Mouse (Mus musculus): ENCODE measurements around the gene Fbxo24. TPM values are rescaled to one million over a fixed set of nuclear protein-coding genes. Genes with fewer than 3 reads are reported as not detected.

The Fbxo24 gene
- polyA plus RNA-seq, 1 experiment from 2014 or later: not detected

- H3K9me3 ChIP-seq: no peaks in the 10 kb centered on the region
- H3K27me3 ChIP-seq: no peaks in the 10 kb centered on the region
- no peak overlapping the region for H3K27ac ChIP-seq (replicated peaks)
- WGBS: 66% methylated on average over 7 of the region's 7 CpGs
- H3K9ac ChIP-seq (replicated peaks): no peak overlapping the region
- H3K4me1 ChIP-seq: peaks cover 6% of the 10 kb centered on the region
- H3K4me3 ChIP-seq: no peak overlapping the region
- H3K36me3 ChIP-seq: peaks cover 7% of the 10 kb centered on the region; the same call in 1 of the 2 replicates
- H3K4me2 ChIP-seq (replicated peaks): no peak overlapping the region
- no peak for ATAC-seq (replicated peaks)
These were observed 58.6 kb downstream of the Fbxo24 start for GRCm38 (mm10) chr5:137570181-137570580.

GRCm38 (mm10) chr5:137569665-137570064 is 59.1 kb downstream of the Fbxo24 start, which contains the start of gene Tfr2:
Tfr2 (plus strand) TSS chr5:137569840.
- WGBS: 41% methylated on average over 9 of the region's 9 CpGs

GRCm38 (mm10) chr5:137569031-137569430 is 59.8 kb downstream of the Fbxo24 start:
- H3K36me3 ChIP-seq: peaks cover 13% of the 10 kb centered on the region; the same call in 1 of the 2 replicates
- no peaks in the 10 kb centered on the region for H3K4me1 ChIP-seq
- no peak overlapping the region for H3K4me3 ChIP-seq
- no peak for ATAC-seq (replicated peaks)
- H3K4me2 ChIP-seq (replicated peaks): no peak overlapping the region
- no peak overlapping the region for H3K9ac ChIP-seq (replicated peaks)
- H3K9me3 ChIP-seq: no peaks in the 10 kb centered on the region
- H3K27me3 ChIP-seq: no peaks in the 10 kb centered on the region
- H3K27ac ChIP-seq (replicated peaks): no peak overlapping the region
- 76% methylated on average over 12 of the region's 12 CpGs for WGBS

More at GRCm38 (mm10) chr5:137569665-137570064, 59.1 kb downstream of the Fbxo24 start, which contains the start of gene Tfr2:
- no peak for ATAC-seq (replicated peaks)
- Histone ChIP-seq H3K9me3 (no peaks in the 10 kb centered on the region), H3K4me1 (peaks cover 5% of the 10 kb centered on the region), H3K9ac (replicated peaks) (no peak within 1 kb of the TSS), H3K27me3 (no peaks in the 10 kb centered on the region), H3K27ac (replicated peaks) (no peak within 1 kb of the TSS), H3K4me3 (no peak within 1 kb of the TSS), H3K36me3 (peaks cover 11% of the 10 kb centered on the region; the same call in 1 of the 2 replicates), H3K4me2 (replicated peaks) (no peak within 1 kb of the TSS)

- Histone ChIP-seq H3K9me3 (no peaks in the 10 kb centered on the region), H3K36me3 (peaks cover 13% of the 10 kb centered on the region; the same call in 1 of the 2 replicates), H3K4me2 (replicated peaks) (no peak overlapping the region), H3K4me3 (no peak overlapping the region), H3K4me1 (no peaks in the 10 kb centered on the region), H3K27me3 (no peaks in the 10 kb centered on the region), H3K27ac (replicated peaks) (no peak overlapping the region), H3K9ac (replicated peaks) (no peak overlapping the region)
- 82% methylated on average over 8 of the region's 8 CpGs for WGBS
- no peak for ATAC-seq (replicated peaks)
These were observed 60.5 kb downstream of the Fbxo24 start for GRCm38 (mm10) chr5:137568223-137568798.

- Histone ChIP-seq H3K9me3 (no peaks in the 10 kb centered on the region), H3K27ac (replicated peaks) (no peak overlapping the region), H3K4me1 (no peaks in the 10 kb centered on the region), H3K9ac (replicated peaks) (no peak overlapping the region), H3K36me3 (peaks cover 13% of the 10 kb centered on the region; the same call in 1 of the 2 replicates), H3K27me3 (no peaks in the 10 kb centered on the region), H3K4me3 (no peak overlapping the region), H3K4me2 (replicated peaks) (no peak overlapping the region)
- WGBS: 98% methylated on average over 5 of the region's 5 CpGs
- no peak for ATAC-seq (replicated peaks)
These were observed 62.4 kb downstream of the Fbxo24 start for GRCm38 (mm10) chr5:137566416-137566815.

GRCm38 (mm10) chr5:137565744-137566143 is 63.1 kb downstream of the Fbxo24 start:
- H3K4me3 ChIP-seq: no peak overlapping the region
- H3K9ac ChIP-seq (replicated peaks): no peak overlapping the region
- H3K9me3 ChIP-seq: no peaks in the 10 kb centered on the region
- ATAC-seq (replicated peaks): no peak
- H3K4me2 ChIP-seq (replicated peaks): no peak overlapping the region
- 74% methylated on average over 6 of the region's 6 CpGs for WGBS
- no peak overlapping the region for H3K27ac ChIP-seq (replicated peaks)
- peaks cover 13% of the 10 kb centered on the region; the same call in 1 of the 2 replicates for H3K36me3 ChIP-seq
- no peaks in the 10 kb centered on the region for H3K27me3 ChIP-seq
- no peaks in the 10 kb centered on the region for H3K4me1 ChIP-seq

- Histone ChIP-seq H3K27me3 (no peaks in the 10 kb centered on the region), H3K36me3 (peaks cover 13% of the 10 kb centered on the region; the same call in 1 of the 2 replicates), H3K9ac (replicated peaks) (no peak overlapping the region), H3K4me1 (no peaks in the 10 kb centered on the region), H3K4me3 (no peak overlapping the region), H3K27ac (replicated peaks) (no peak overlapping the region), H3K9me3 (no peaks in the 10 kb centered on the region), H3K4me2 (replicated peaks) (no peak overlapping the region)
- 73% methylated on average over 10 of the region's 10 CpGs for WGBS
- no peak for ATAC-seq (replicated peaks)
These were observed 65.8 kb downstream of the Fbxo24 start for GRCm38 (mm10) chr5:137562965-137563364.

Other genes starting within 250 kb of the Fbxo24 start
- gene Zan, start 151.9 kb downstream of the Fbxo24 start, polyA plus RNA-seq (2015; fragmentation: Nextera tagmentation; extraction: Ambion mirVana): 0.04 and 0.14 TPM in 2 replicates
- 75.9 and 79.3 TPM in 2 replicates for gene Pop7, start 126.5 kb downstream of the Fbxo24 start, polyA plus RNA-seq (2015; fragmentation: Nextera tagmentation; extraction: Ambion mirVana)
- gene Gigyf1, start 110.5 kb downstream of the Fbxo24 start, polyA plus RNA-seq (2015; fragmentation: Nextera tagmentation; extraction: Ambion mirVana): 19.2 and 20.0 TPM in 2 replicates
- not detected in 2 replicates for gene Epo, start 95.8 kb downstream of the Fbxo24 start, polyA plus RNA-seq (2015; fragmentation: Nextera tagmentation; extraction: Ambion mirVana)
- gene Gnb2, start 95.5 kb downstream of the Fbxo24 start, polyA plus RNA-seq (2015; fragmentation: Nextera tagmentation; extraction: Ambion mirVana): 535 and 578 TPM in 2 replicates
- gene Actl6b, start 75.5 kb downstream of the Fbxo24 start, polyA plus RNA-seq (2015; fragmentation: Nextera tagmentation; extraction: Ambion mirVana): 250 and 259 TPM in 2 replicates
- gene Tfr2, start 59.2 kb downstream of the Fbxo24 start, polyA plus RNA-seq (2015; fragmentation: Nextera tagmentation; extraction: Ambion mirVana): 2.2 and 3.2 TPM in 2 replicates
- gene Mospd3, start 27.9 kb downstream of the Fbxo24 start, polyA plus RNA-seq (2015; fragmentation: Nextera tagmentation; extraction: Ambion mirVana): 46.3 and 47.3 TPM in 2 replicates
- gene Pcolce, start 15.2 kb downstream of the Fbxo24 start, polyA plus RNA-seq (2015; fragmentation: Nextera tagmentation; extraction: Ambion mirVana): 9.3 and 9.7 TPM in 2 replicates
- gene Lrch4, start 119 bp upstream of the Fbxo24 start, polyA plus RNA-seq (2015; fragmentation: Nextera tagmentation; extraction: Ambion mirVana): 21.4 and 22.1 TPM in 2 replicates
- gene Gm20605, start 173 bp upstream of the Fbxo24 start, polyA plus RNA-seq (2015; fragmentation: Nextera tagmentation; extraction: Ambion mirVana): 6.9 and 7.8 TPM in 2 replicates
- gene Sap25, start 12.3 kb upstream of the Fbxo24 start, polyA plus RNA-seq (2015; fragmentation: Nextera tagmentation; extraction: Ambion mirVana): 4.5 and 8.5 TPM in 2 replicates
- 0.11 TPM in 1 of 2 replicates, not detected in the other for gene Irs3, start 16.7 kb upstream of the Fbxo24 start, polyA plus RNA-seq (2015; fragmentation: Nextera tagmentation; extraction: Ambion mirVana)
- 21.2 and 22.7 TPM in 2 replicates for gene Agfg2, start 55.7 kb upstream of the Fbxo24 start, polyA plus RNA-seq (2015; fragmentation: Nextera tagmentation; extraction: Ambion mirVana)
- gene Nyap1, start 112.6 kb upstream of the Fbxo24 start, polyA plus RNA-seq (2015; fragmentation: Nextera tagmentation; extraction: Ambion mirVana): 43.6 and 45.6 TPM in 2 replicates
- gene Tsc22d4, start 116.7 kb upstream of the Fbxo24 start, polyA plus RNA-seq (2015; fragmentation: Nextera tagmentation; extraction: Ambion mirVana): 75.6 and 76.1 TPM in 2 replicates
- gene Ppp1r35, start 149.8 kb upstream of the Fbxo24 start, polyA plus RNA-seq (2015; fragmentation: Nextera tagmentation; extraction: Ambion mirVana): 36.9 and 42.4 TPM in 2 replicates
- 12.3 and 12.6 TPM in 2 replicates for gene Mepce, start 158.7 kb upstream of the Fbxo24 start, polyA plus RNA-seq (2015; fragmentation: Nextera tagmentation; extraction: Ambion mirVana)
- gene Zcwpw1, start 158.8 kb upstream of the Fbxo24 start, polyA plus RNA-seq (2015; fragmentation: Nextera tagmentation; extraction: Ambion mirVana): 10.4 and 11.3 TPM in 2 replicates
- gene Pilra, start 207.3 kb upstream of the Fbxo24 start, polyA plus RNA-seq (2015; fragmentation: Nextera tagmentation; extraction: Ambion mirVana): 0.42 and 0.45 TPM in 2 replicates
- not detected in 2 replicates for gene Pilrb1, start 229.1 kb upstream of the Fbxo24 start, polyA plus RNA-seq (2015; fragmentation: Nextera tagmentation; extraction: Ambion mirVana)
- not detected in 2 replicates for gene Pilrb2, start 242.8 kb upstream of the Fbxo24 start, polyA plus RNA-seq (2015; fragmentation: Nextera tagmentation; extraction: Ambion mirVana)